Mouse (Mus musculus) cerebellum, adult 2 months (tissue): ENCODE measurements around the gene Slc16a6. TPM values are rescaled to one million over a fixed set of nuclear protein-coding genes. Genes with fewer than 3 reads are reported as not detected.
A peak's percentile ranks its signal among the peaks of the same experiment; 100 is the strongest.

Experiments
- DNase-seq, 2 experiments: peaks; one replicate each; pipeline ENCODE4 v3.0.0; 2021
- H3K27ac ChIP-seq: fragments of 200-500 bp; 2 replicates; pipeline ENCODE4 v1.5.1; 2012; ENCODE audit warnings: low read length, control low read depth, inconsistent platforms; ENCODE audit not compliant: insufficient read depth
- H3K27me3 ChIP-seq: fragments of 200-500 bp; 2 replicates; pipeline ENCODE4 v1.6.1; 2012; ENCODE audit warnings: inconsistent platforms, mild to moderate bottlenecking, low read length, moderate library complexity; ENCODE audit not compliant: control insufficient read depth, insufficient read depth
- H3K4me1 ChIP-seq: fragments of 200-500 bp; 2 replicates; pipeline ENCODE4 v1.6.1; 2011; ENCODE audit warnings: low read length; ENCODE audit not compliant: control insufficient read depth, insufficient read depth
- H3K4me3 ChIP-seq: fragments of 200-500 bp; replicated peaks from 2 replicates; pipeline ENCODE3; 2011; ENCODE audit warnings: mild to moderate bottlenecking, low read depth, low read length, control low read depth; ENCODE audit not compliant: insufficient read depth
- CTCF ChIP-seq: fragments of 200-500 bp; IDR thresholded peaks from 2 replicates; pipeline ENCODE4 v1.5.1; 2011; ENCODE audit warnings: low read depth, mild to moderate bottlenecking, control low read depth, low read length, moderate library complexity, borderline replicate concordance; ENCODE audit not compliant: insufficient read depth
- POLR2A ChIP-seq: fragments of 200-500 bp; IDR thresholded peaks from 2 replicates; pipeline ENCODE4 v1.6.1; 2011; ENCODE audit warnings: low read length, control low read depth, borderline replicate concordance; ENCODE audit not compliant: insufficient read depth
- WGBS: fragments of 180-500 bp; shearing (Covaris S2); methylation state at CpG from one replicate; pipeline ENCODE4 v1.1.7; 2018; 5-methylcytosine and 5-hydroxymethylcytosine counted together
- polyA plus RNA-seq: library from polyadenylated mRNA; depleted of rRNA; stranded (reverse); fragments of >200 nt; gene quantifications from 2 replicates; pipeline ENCODE4 v1.2.3, GENCODE M21; 2012; rRNA removed

Gene Slc16a6
- polyA plus RNA-seq: 7.9 and 8.9 TPM in 2 replicates

- WGBS: under 1% methylated on average over 111 of the region's 111 CpGs
- peak within 1 kb of the TSS; percentile 94 for H3K4me3 ChIP-seq
- H3K27ac ChIP-seq: peak within 1 kb of the TSS; percentile 96
- DNase-seq: peak; percentile 90 to 92
- no peaks in the 10 kb centered on the region for H3K27me3 ChIP-seq
- H3K4me1 ChIP-seq: no peaks in the 10 kb centered on the region; the same call in 1 of the 2 replicates
- no peak for TF ChIP-seq CTCF
- TF ChIP-seq POLR2A: peak; percentile 78
Measured at GRCm38 (mm10) chr11:109473171-109474085, at the start of gene Slc16a6, which contains the start of gene Arsg. Slc16a6 (minus strand) TSS chr11:109473598. Arsg (plus strand) TSS chr11:109473374.

DNA sequence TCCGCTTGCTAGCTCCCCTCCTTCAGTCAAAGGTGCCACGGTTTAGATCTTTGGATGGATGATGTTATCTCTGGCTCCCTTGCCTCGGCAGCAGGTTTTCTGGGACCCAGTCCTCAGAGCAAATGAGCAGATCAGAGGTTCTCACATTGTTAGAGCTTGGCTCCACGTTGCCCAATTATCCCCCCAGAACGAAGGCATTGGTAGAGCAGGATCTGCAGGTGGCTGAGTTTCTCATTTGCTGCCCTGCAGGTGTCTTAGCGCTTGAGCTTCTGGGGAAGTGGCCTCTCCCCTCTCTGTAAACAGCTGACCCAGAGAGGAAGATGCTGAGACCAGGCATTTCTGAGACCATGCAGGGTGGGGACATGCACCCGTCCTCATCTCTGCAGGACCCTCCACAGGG, 47.6 kb upstream of the Slc16a6 start:
- Histone ChIP-seq H3K4me1 (peaks cover 19% of the 10 kb centered on the region; the same call in 1 of the 2 replicates), H3K27ac (0 out of 2 replicates have a peak overlapping the region, but pooled peaks have one; percentile 19)
- 23% methylated on average over 7 of the region's 7 CpGs for WGBS

DNA sequence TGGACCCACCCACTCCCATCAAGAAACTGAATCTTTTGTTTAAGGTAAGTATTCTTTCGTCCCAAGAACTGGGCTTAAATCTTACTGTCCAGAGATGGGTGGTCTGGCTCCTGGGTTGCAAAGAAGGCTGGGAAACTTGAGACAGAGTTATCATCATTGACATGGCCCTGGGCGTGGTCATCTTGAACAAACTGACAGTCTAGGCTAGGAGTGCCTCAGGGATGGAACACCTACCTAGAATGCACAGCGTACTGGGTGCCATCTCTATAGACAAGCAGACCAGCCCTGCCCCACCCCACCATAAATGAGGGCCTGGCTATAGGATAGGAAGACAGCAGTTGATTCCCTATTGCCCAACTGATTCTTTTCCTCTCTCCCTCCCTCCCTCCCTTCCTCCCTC, 44.4 kb upstream of the Slc16a6 start:
- no peak for DNase-seq
- H3K4me3 ChIP-seq: no peak overlapping the region
- WGBS: 98% methylated on average over 3 of the region's 3 CpGs
- H3K27ac ChIP-seq: no peak overlapping the region
- no peak for TF ChIP-seq CTCF
- no peak for TF ChIP-seq POLR2A
- H3K4me1 ChIP-seq: peaks cover 7% of the 10 kb centered on the region; the same call in 1 of the 2 replicates
- H3K27me3 ChIP-seq: no peaks in the 10 kb centered on the region

More for the DNA sequence above, 47.6 kb upstream of the Slc16a6 start:
- DNase-seq: peak; percentile 53 to 56
- TF ChIP-seq POLR2A: no peak
- no peak for TF ChIP-seq CTCF
- H3K27me3 ChIP-seq: no peaks in the 10 kb centered on the region
- no peak overlapping the region for H3K4me3 ChIP-seq

- WGBS: 91% methylated on average over 11 of the region's 11 CpGs
- no peaks in the 10 kb centered on the region for H3K27me3 ChIP-seq
Measured at GRCm38 (mm10) chr11:109517330-109517729, 43.9 kb upstream of the Slc16a6 start.

GRCm38 (mm10) chr11:109514064-109514612, 40.7 kb upstream of the Slc16a6 start:
- WGBS: 90% methylated on average over 3 of the region's 3 CpGs
- no peaks in the 10 kb centered on the region for H3K27me3 ChIP-seq

More at GRCm38 (mm10) chr11:109517330-109517729, 43.9 kb upstream of the Slc16a6 start:
- Histone ChIP-seq H3K27ac (no peak overlapping the region), H3K4me3 (no peak overlapping the region), H3K4me1 (peaks cover 7% of the 10 kb centered on the region; the same call in 1 of the 2 replicates)
- TF ChIP-seq CTCF (no peak), POLR2A (no peak)
- DNase-seq: no peak

GRCm38 (mm10) chr11:109512995-109513675, 39.7 kb upstream of the Slc16a6 start:
- TF ChIP-seq POLR2A (no peak), CTCF (no peak)
- peak in 1 of 2 experiments; percentile 47 for DNase-seq
- Histone ChIP-seq H3K4me1 (no peaks in the 10 kb centered on the region), H3K27ac (no peak overlapping the region), H3K27me3 (no peaks in the 10 kb centered on the region), H3K4me3 (no peak overlapping the region)
- WGBS: 80% methylated on average over 16 of the region's 16 CpGs

More at GRCm38 (mm10) chr11:109514064-109514612, 40.7 kb upstream of the Slc16a6 start:
- no peak for TF ChIP-seq POLR2A
- TF ChIP-seq CTCF: no peak
- H3K4me1 ChIP-seq: no peaks in the 10 kb centered on the region
- no peak overlapping the region for H3K27ac ChIP-seq
- DNase-seq: no peak
- H3K4me3 ChIP-seq: no peak overlapping the region

DNA sequence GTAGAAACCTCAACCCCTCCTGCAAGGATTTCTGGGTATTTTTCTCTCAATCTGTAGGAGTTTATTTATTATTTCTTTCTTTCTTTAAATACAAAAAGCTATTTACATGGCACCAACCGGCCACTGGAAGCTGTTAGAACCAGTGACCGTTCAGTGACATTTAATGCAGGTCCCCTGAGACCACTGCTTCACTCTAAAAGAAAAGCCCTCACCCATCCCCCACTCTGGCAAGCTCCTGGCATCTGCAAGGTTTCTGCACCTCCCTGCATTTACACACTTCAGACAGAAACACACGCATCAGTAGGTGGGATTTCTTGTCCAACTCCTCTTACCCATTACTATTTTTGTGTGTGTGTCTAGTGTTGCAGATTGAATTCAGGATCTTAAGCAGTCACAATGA, 33.7 kb upstream of the Slc16a6 start:
- Histone ChIP-seq H3K4me3 (no peak overlapping the region), H3K27ac (no peak overlapping the region), H3K4me1 (peaks cover 24% of the 10 kb centered on the region), H3K27me3 (no peaks in the 10 kb centered on the region)
- 65% methylated on average over 3 of the region's 3 CpGs for WGBS
- no peak for DNase-seq
- TF ChIP-seq POLR2A: no peak
- TF ChIP-seq CTCF: no peak
